Mouse (Mus musculus): ENCODE measurements around the gene Lbr.

Lbr gene

GRCm38 (mm10) chr1:181769392-181769791 lies 73.5 kb downstream of the Lbr start:
- no peak for DNase-seq

All from kidney, postnatal 10 days (tissue).